Mouse (Mus musculus) embryo, embryonic 10 days (tissue): ENCODE measurements around the gene Znhit2.

Experiments used
- DNase-seq: peaks from one replicate; pipeline ENCODE4 v3.0.0-alpha.2; 2015; ENCODE audit warnings: low spot score

The Znhit2 gene

GRCm38 (mm10) chr19:6046294-6047153 is 14.5 kb upstream of the Znhit2 start, which contains the start of gene Syvn1:
Gene Syvn1 (plus strand): TSS chr19:6046576.
- DNase-seq: peak; percentile 96

GRCm38 (mm10) chr19:6047154-6047898 is 13.7 kb upstream of the Znhit2 start:
- DNase-seq: no peak

GRCm38 (mm10) chr19:6047899-6048166 is 13.2 kb upstream of the Znhit2 start:
- DNase-seq: no peak

GRCm38 (mm10) chr19:6048681-6049410 is 12.1 kb upstream of the Znhit2 start:
- DNase-seq: no peak

- DNase-seq: no peak
Observed at GRCm38 (mm10) chr19:6052516-6052915, 8.5 kb upstream of the Znhit2 start.

- DNase-seq: no peak
Observed at GRCm38 (mm10) chr19:6054296-6054695, 6.7 kb upstream of the Znhit2 start.

GRCm38 (mm10) chr19:6056696-6057095 is 4.3 kb upstream of the Znhit2 start:
- no peak for DNase-seq

- peak; percentile 100 for DNase-seq
Observed at GRCm38 (mm10) chr19:6057313-6058096, 3.5 kb upstream of the Znhit2 start, which contains the start of the genes Mrpl49 and Fau. Gene Mrpl49 (minus strand): TSS chr19:6057785. Gene Fau (plus strand): TSS chr19:6057844.

GRCm38 (mm10) chr19:6058513-6058912 is 2.5 kb upstream of the Znhit2 start:
- no peak for DNase-seq

GRCm38 (mm10) chr19:6058966-6059365 is 2.0 kb upstream of the Znhit2 start:
- DNase-seq: no peak

GRCm38 (mm10) chr19:6061641-6062302 is 780 bp downstream of the Znhit2 start:
- peak; percentile 67 for DNase-seq

- DNase-seq: no peak
Observed at GRCm38 (mm10) chr19:6062418-6062817, 1.4 kb downstream of the Znhit2 start.

- DNase-seq: no peak
Observed at GRCm38 (mm10) chr19:6063081-6063480, 2.1 kb downstream of the Znhit2 start.

- no peak for DNase-seq
Observed at GRCm38 (mm10) chr19:6066571-6066970, 5.6 kb downstream of the Znhit2 start.

- DNase-seq: peak; percentile 91
Observed at GRCm38 (mm10) chr19:6067011-6067723, 6.2 kb downstream of the Znhit2 start.

- DNase-seq: peak; percentile 93
Observed at GRCm38 (mm10) chr19:6067724-6068415, 6.9 kb downstream of the Znhit2 start, which contains the start of gene Tm7sf2. Gene Tm7sf2 (minus strand): TSS chr19:6068373.

- no peak for DNase-seq
Observed at GRCm38 (mm10) chr19:6068951-6069350, 8.0 kb downstream of the Znhit2 start.

GRCm38 (mm10) chr19:6069851-6070250 is 8.9 kb downstream of the Znhit2 start:
- DNase-seq: no peak

GRCm38 (mm10) chr19:6070571-6071250 is 9.7 kb downstream of the Znhit2 start:
- no peak for DNase-seq
